Mouse (Mus musculus): ENCODE measurements around the gene Spata3.
"Not testable (repeated sequence)": the region's sequence is repeated elsewhere in the genome, so short reads cannot be mapped to it uniquely, and the experiment has no call there.

DNA sequence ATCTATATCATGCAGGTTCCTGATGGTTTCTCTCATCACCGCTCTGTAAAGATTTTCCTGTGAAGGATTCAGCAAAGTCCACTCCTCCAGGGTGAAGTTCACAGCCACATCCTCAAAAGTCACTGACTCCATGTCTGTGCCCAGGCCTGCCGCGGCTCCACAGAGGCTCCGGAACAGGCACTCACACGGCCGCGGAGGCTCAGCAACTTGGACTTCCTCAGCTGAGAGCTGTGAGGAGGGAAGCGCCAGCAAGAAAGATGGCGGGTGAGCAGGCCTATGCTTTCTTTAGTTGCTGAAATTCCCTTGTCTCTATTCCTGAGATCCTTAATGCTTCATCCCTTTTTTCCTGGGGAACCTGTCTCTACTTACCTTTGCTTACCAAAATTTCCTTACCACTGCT, 858 bp upstream of the Spata3 start:
- not testable (repeated sequence) for TF ChIP-seq GATA1 (IDR thresholded peaks at IDR 0.05; ENCODE audit: borderline replicate concordance, low read length); FLI1 (IDR thresholded peaks at IDR 0.05; ENCODE audit: low read length)
